Mouse (Mus musculus) T-helper 17 cell (primary cell): ENCODE results near the gene Clec4a4.
"Not testable (repeated sequence)": the region's sequence is repeated elsewhere in the genome, so short reads cannot be mapped to it uniquely, and the experiment has no call there.

Source experiments
- in situ Hi-C, 2 experiments: fragments of 300-600 bp; cut with MboI, MseI; formaldehyde crosslinking; loops; 1 replicate in 1 of 2; 2 replicates in 1 of 2; pipeline ENCODE4 v1.15.1; 2025; ENCODE audit warnings: high pct_unique_total_duplicates in 2 of 2

Gene Clec4a4

DNA sequence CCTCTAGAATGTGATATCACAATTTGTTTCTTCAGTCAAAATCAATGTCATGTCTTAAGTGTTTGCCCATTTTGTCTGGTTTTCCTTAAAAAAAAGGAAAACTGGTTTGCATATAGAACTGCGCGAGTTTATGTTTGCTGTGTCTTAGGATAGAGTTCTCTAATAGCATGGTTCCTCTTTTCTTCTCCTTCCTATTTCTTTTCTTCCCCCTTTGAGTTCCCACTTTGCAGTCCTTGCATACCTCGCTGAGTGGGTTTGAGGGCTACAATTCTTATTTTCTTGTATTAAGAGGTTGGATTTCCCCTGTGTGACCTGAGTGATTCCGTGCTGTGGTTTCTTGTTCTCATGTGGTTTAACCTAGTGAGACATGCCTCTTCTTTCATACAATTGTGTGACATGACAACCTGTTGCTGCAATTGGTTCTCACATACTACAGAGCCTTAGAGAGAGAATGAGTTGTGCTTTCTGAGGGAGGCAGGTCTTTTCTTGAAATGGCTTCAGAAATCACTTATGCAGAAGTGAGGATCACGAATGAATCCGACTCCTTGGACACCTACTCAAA is at the start of gene Clec4a4:
Clec4a4 (plus strand) TSS at position 492 of the 562 bp plus-strand sequence.
- in situ Hi-C loops = no loop called here

DNA sequence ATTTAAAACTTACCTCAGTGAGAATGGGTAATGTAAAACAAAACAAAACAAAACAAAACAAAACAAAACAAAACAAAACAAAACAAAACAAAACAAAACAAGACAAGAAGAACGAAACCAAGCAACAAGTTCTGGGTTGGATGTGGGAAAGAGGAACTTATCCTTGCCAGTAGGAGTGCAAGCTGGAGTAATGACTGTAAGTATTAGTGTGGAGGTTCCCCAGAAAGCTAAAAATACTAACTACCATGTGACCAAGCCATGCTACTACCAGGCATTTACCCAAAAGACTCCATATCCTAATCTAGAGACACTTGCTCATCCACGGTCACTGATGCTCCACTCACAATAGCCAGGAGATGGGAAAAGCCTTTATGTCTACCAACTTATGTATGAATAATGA is 43.4 kb upstream of the Clec4a4 start:
- in situ Hi-C loops = loop anchor here in 1 of 2 experiments (25.0 kb wide), 1 partner anchor 709 kb away; no protein-coding TSS in a partner anchor

DNA sequence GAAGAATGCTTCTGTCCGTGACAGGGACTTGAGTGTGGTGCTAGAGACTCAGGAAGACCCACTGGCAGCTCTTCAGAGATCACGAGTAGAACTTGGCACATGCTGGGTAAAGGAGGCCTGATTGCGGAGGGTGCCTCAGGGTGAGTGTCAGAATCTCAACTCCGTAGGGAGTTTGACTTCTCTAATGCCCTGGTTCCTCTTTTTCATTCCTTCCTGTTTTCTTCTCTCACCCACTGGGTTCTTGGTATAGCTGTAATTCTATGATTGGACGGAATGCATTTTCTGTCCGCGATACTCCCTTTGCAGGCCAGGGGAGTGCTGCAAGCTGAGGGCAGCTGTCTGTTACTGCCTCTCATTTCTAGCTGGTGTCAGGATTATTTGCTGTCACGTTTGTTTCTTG is 37.8 kb upstream of the Clec4a4 start, which contains the start of gene Clec4a3:
Clec4a3 (plus strand) TSS at position 115 of the 400 bp plus-strand sequence.
- in situ Hi-C loops = no loop called here

DNA sequence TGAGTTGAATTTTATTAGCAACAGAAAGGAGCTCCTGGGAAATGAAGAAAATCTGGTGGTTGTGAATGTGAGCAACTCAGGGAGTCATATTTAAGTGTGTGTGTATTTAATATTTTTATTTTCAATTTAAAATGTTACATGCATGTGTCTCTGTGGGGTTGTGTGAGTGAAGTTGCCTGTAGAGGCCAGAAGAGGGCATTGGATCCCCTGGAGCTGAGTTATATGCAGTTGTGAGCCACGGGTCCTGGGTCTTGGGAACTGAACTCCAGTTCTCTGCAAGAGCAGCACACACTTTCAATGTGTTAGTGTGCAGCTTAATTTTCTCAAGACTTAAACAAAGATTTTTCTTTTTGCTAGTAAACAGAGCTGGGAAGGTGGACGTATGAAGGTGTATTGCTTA is 25.6 kb upstream of the Clec4a4 start:
- in situ Hi-C loops = no loop called here

DNA sequence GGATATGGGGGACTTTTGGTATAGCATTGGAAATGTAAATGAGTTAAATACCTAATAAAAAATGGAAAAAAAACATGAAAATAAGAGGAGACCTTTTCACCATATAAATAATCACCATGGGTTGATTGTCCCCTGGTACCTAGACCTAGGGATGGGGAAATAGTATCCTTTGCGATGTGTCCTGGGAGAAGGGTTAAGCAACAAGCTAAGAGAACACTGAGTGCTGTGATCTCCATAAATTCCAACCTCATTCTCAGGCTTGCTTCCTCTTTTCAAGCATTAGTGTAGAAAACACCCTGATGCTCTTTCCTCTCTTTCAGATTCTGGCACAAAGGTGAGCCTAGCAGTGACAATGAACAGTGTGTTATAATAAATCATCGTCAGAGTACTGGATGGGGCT is 21.1 kb upstream of the Clec4a4 start:
- in situ Hi-C loops = no loop called here

DNA sequence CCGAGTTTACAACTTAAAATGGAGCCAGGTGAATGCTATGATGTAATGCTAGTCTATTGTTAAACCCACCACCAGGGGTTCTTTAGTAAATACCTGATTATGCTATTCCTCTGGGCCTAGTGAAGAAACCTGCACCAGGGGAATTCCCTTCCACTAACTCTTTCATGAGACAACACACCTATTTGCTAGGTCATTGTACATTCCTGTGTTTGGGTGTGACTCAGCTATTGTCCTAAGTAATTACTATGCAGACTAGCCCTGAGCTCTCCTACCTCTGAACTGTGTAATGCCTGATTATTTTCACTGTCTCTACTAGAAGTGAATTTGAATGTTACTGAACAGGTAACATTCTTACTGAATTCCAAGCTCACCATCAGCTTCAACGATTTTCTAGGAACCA is 14.5 kb downstream of the Clec4a4 start:
- in situ Hi-C loops = not testable (repeated sequence)

DNA sequence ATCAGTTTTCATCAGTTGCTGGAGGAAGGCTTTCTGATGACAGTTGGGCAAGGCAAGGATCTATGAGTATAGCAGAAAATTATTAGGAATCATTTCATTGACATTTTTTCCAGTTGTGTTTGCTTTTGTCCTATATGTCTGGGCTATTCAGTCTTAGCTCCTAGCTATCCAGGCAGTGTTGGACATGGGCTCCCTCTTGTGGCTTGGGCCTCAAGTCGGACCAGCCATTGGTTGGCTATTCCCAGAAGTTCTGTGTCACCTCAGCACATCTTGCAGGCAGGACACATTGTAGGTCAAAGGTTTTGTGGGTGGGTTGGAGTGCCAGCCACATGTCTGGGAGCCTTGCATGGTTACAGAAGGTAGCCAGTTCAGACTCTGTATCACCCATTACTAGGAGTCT is 15.4 kb downstream of the Clec4a4 start:
- in situ Hi-C loops = no loop called here

DNA sequence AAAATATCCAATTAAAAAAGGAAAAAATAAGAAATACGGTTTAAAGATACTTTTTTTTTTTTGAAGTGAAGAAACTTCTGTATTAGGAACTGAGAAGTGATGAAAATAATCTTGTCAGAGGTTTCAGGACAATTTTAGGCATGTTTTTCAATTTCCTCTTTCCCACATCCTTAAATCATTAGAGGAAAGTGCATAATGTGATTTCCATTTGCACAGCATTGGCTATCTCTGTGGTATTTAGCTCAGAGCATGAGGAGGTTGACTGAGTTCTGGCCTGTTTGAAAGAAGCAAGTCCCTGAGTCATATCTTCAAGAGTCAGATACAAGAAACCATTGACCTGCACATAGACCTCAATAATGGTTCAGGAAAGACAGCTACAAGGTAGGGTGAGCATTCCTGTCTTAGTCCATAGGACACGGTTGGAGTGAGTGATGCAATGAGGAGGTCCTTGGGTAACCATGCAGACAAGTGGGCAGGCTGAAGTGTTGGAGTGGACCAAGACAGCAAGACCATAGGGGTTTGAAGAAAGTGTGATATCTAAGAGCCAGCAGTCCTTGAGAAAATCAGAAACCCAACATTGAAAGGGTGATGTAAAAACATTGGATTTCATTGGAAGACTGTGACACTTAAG is 59.7 kb downstream of the Clec4a4 start, which contains the start of gene Clec4b1:
Clec4b1 (plus strand) TSS at position 221 of the 631 bp plus-strand sequence.
- in situ Hi-C loops = no loop called here
